ENCODE assay signal across 13 mouse cellular contexts in genomic region chr3:107739456-107739855, GRCm38 (mm10). TPM values are rescaled to one million over a fixed set of nuclear protein-coding genes. Genes with fewer than 3 reads are reported as not detected.
DNase-seq lines count a peak whose midpoint lies in the region; ATAC-seq and TF ChIP-seq lines count a peak whose summit lies in the region.
"Had no signal": no experiment of that assay in that cellular context is flagged by ENCODE, and none has a peak within 500 bp of the region (broad histone marks: within the 10 kb centered on the region; RNA-seq: fewer than 3 reads in every experiment).

No protein-coding gene starts in this region.

- WGBS in kidney, embryonic 15.5 days, result 73% methylated on average over 3 of the region's 3 CpGs
- 66% methylated on average over 3 of the region's 3 CpGs for WGBS in limb, embryonic 12.5 days

- no peak overlapping the region for H3K4me2 ChIP-seq in kidney, embryonic 15.5 days
- H3K4me2 ChIP-seq in limb, embryonic 12.5 days, result no peak overlapping the region

- H3K4me3 ChIP-seq in gastrocnemius, adult 2 months, result no peak overlapping the region
- no peak overlapping the region for H3K4me3 ChIP-seq in kidney, embryonic 15.5 days (replicated peaks)
- no peak overlapping the region for H3K4me3 ChIP-seq in cortical plate, adult 2 months (ENCODE audit: insufficient read depth, low read length)
- no peak overlapping the region for H3K4me3 ChIP-seq in limb, embryonic 12.5 days (replicated peaks)
- H3K4me3 ChIP-seq: erythroblast, embryonic 14.5 days had no signal

- no peaks in the 10 kb centered on the region for H3K27me3 ChIP-seq in kidney, embryonic 15.5 days
- no peaks in the 10 kb centered on the region for H3K27me3 ChIP-seq in limb, embryonic 12.5 days
- H3K27me3 ChIP-seq: Patski had no signal

- no peak for TF ChIP-seq POLR2A in cortical plate, adult 2 months (IDR thresholded peaks at IDR 0.05; ENCODE audit: extremely low read depth, insufficient read depth, low read length)

- no peaks in the 10 kb centered on the region for H3K9me3 ChIP-seq in kidney, embryonic 15.5 days (replicated peaks)
- H3K9me3 ChIP-seq in limb, embryonic 12.5 days, result no peaks in the 10 kb centered on the region

- no peak for DNase-seq in gastrocnemius, adult 2 months
- DNase-seq in gastrocnemius, adult 18-20 months (ENCODE audit: low spot score), result no peak
- no peak for DNase-seq in kidney, adult 9 months
- no peak for DNase-seq in ovary, postnatal 36 days (ENCODE audit: low spot score)
- DNase-seq in embryo, embryonic 10 days (ENCODE audit: low spot score), result no peak
- DNase-seq: adrenal gland, postnatal 36 days; cerebellum, adult 9-10 months; lung, postnatal 14 days had no signal

- no peak for TF ChIP-seq CTCF in gastrocnemius, adult 2 months (IDR thresholded peaks at IDR 0.05)
- no peak for TF ChIP-seq CTCF in cortical plate, adult 2 months (IDR thresholded peaks at IDR 0.05; ENCODE audit: extremely low read depth, insufficient read depth, low read length)

- peaks cover 51% of the 10 kb centered on the region for H3K4me1 ChIP-seq in kidney, embryonic 15.5 days
- H3K4me1 ChIP-seq in cortical plate, adult 2 months (ENCODE audit: control insufficient read depth, insufficient read depth, low read length), result peaks cover 10% of the 10 kb centered on the region
- peaks cover 50% of the 10 kb centered on the region for H3K4me1 ChIP-seq in limb, embryonic 12.5 days (replicated peaks)

- no peak for ATAC-seq in kidney, embryonic 15.5 days (replicated peaks; ENCODE audit: low FRiP score)
- no peak for ATAC-seq in limb, embryonic 12.5 days (ENCODE audit: insufficient number of reproducible peaks, insufficient read depth, low FRiP score, low TSS enrichment, low read depth)
- ATAC-seq: Patski had no signal

- intact Hi-C loops in gastrocnemius, adult 2 months (cut with DNase I), result no loop called here

- H3K36me3 ChIP-seq in kidney, embryonic 15.5 days, result peaks cover 5% of the 10 kb centered on the region; the same call in 1 of the 2 replicates
- H3K36me3 ChIP-seq in limb, embryonic 12.5 days, result peaks cover 18% of the 10 kb centered on the region; the same call in 1 of the 2 replicates

- H3K9ac ChIP-seq in kidney, embryonic 15.5 days, result no peak overlapping the region
- H3K9ac ChIP-seq in limb, embryonic 12.5 days (replicated peaks), result no peak overlapping the region

- H3K27ac ChIP-seq in gastrocnemius, adult 2 months, result peak overlapping the region; percentile 74
- peak overlapping the region; percentile 90 for H3K27ac ChIP-seq in kidney, embryonic 15.5 days
- H3K27ac ChIP-seq in cortical plate, adult 2 months (ENCODE audit: insufficient read depth, low read length), result peak overlapping the region; percentile 48; the same call in 1 of the 2 replicates
- peak overlapping the region; percentile 81 for H3K27ac ChIP-seq in limb, embryonic 12.5 days

RNA-seq across cellular contexts. Expression of gene Csf1, which starts 20.8 kb away (rescaled TPM):
- total RNA-seq in gastrocnemius, adult 2 months (2021), result 1 to 10 TPM; 7.9 to 8.5 TPM
- 1 to 10 TPM; 6.6 to 8.4 TPM for total RNA-seq in gastrocnemius, adult 18-20 months (2021)
- polyA plus RNA-seq in kidney, embryonic 15.5 days (2015; fragmentation: Nextera tagmentation; extraction: Ambion mirVana), result 9.3 and 10.3 TPM in 2 replicates
- polyA plus RNA-seq in cortical plate, adult 2 months (2012; rRNA removed), result 15.4 and 16.7 TPM in 2 replicates
- 6.1 and 7.4 TPM in 2 replicates for polyA plus RNA-seq in limb, embryonic 12.5 days (2016; fragmentation: Nextera tagmentation; extraction: Ambion mirVana)

RNA-seq across cellular contexts. Expression of gene Ahcyl1, which starts 43.1 kb away (rescaled TPM):
- total RNA-seq in gastrocnemius, adult 2 months (2021), result 10 to 100 TPM; 30.0 to 33.0 TPM
- 10 to 100 TPM; 25.0 to 30.9 TPM for total RNA-seq in gastrocnemius, adult 18-20 months (2021)
- 92.7 and 94.5 TPM in 2 replicates for polyA plus RNA-seq in kidney, embryonic 15.5 days (2015; fragmentation: Nextera tagmentation; extraction: Ambion mirVana)
- 344 and 347 TPM in 2 replicates for polyA plus RNA-seq in cortical plate, adult 2 months (2012; rRNA removed)
- polyA plus RNA-seq in limb, embryonic 12.5 days (2016; fragmentation: Nextera tagmentation; extraction: Ambion mirVana), result 114 and 115 TPM in 2 replicates
